Mouse (Mus musculus): ENCODE data around the gene Sap30bp. TPM values are rescaled to one million over a fixed set of nuclear protein-coding genes. Genes with fewer than 3 reads are reported as not detected.

The Sap30bp gene
- total and polyA plus RNA-seq, 3 experiments = 72.2 to 275 (median 167) TPM

DNA sequence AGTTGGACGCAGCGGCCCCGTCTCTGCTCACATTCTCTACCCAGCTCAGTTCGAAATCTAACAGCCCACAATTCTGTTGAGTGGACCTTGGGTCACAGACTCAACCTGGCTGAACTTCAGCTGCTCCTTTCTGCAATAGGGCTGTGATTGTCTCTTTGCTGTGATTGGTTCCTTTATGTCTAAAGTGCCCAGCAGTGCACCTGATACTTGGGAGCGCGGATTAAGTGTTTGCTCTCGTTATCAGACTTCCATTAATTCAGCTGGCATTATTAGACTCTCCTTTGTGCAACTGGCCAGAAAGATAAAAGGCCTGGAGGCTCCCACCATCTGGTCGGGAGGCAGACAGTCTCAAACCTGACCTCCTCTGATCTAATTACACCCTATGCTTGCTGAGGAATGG is 81.7 kb downstream of the Sap30bp start:
- no peaks in the 10 kb centered on the region for H3K9me3 ChIP-seq (replicated peaks; ENCODE audit: low read length)
- H3K4me1 ChIP-seq (ENCODE audit: control insufficient read depth in 1 of 2, insufficient read depth in 2 of 2) = peaks cover 7 to 31% of the 10 kb centered on the region in 2 experiments
- dilution Hi-C loops (cut with MboI; ENCODE audit: extremely low pct_ligation_motif_present, extremely low pct_unique_long_range_greater_than_20kb, low sequenced_read_pairs) = no loop called here
- no peak for TF ChIP-seq MAX (IDR thresholded peaks at IDR 0.05; ENCODE audit: low read length)
- TF ChIP-seq MYC (IDR thresholded peaks at IDR 0.05; ENCODE audit: low read depth, low read length) = no peak
- no peak for TF ChIP-seq CHD2 (IDR thresholded peaks at IDR 0.05; ENCODE audit: low read length)
- TF ChIP-seq NELFE (IDR thresholded peaks at IDR 0.05; ENCODE audit: low read depth, low read length) = no peak
- no peak for TF ChIP-seq BHLHE40 (IDR thresholded peaks at IDR 0.05; ENCODE audit: low read depth, low read length)
- no peak for TF ChIP-seq ZMIZ1 (IDR thresholded peaks at IDR 0.05; ENCODE audit: low read depth, low read length)
- TF ChIP-seq CHD1 (IDR thresholded peaks at IDR 0.05; ENCODE audit: low read depth, low read length) = no peak
- TF ChIP-seq PAX5 (IDR thresholded peaks at IDR 0.05; ENCODE audit: low read length) = no peak
- TF ChIP-seq SMC3 (IDR thresholded peaks at IDR 0.05; ENCODE audit: low read depth, low read length) = no peak
- TF ChIP-seq NRF1 (IDR thresholded peaks at IDR 0.05; ENCODE audit: low read depth, low read length) = no peak
- TF ChIP-seq MEF2A (IDR thresholded peaks at IDR 0.05; ENCODE audit: borderline replicate concordance, low read depth, low read length) = no peak
- in situ Hi-C loops (cut with MboI; ENCODE audit: low pct_ligation_motif_present, low pct_unique_long_range_greater_than_20kb, low sequenced_read_pairs) = loop anchor here (25.0 kb wide), 1 partner anchor 403 kb away; the partner anchor contains the start of genes Gga3, Mif4gd and Mrps7
- no peak for DNase-seq (ENCODE audit: extremely low read depth)
- H3K9ac ChIP-seq (ENCODE audit: insufficient read depth, low read depth) = no peak overlapping the region
- H3K27ac ChIP-seq (ENCODE audit: insufficient read depth, low read depth) = no peak overlapping the region
- H3K4me2 ChIP-seq (ENCODE audit: insufficient read depth, low read depth, poor library complexity, severe bottlenecking) = no peak overlapping the region
- no peaks in the 10 kb centered on the region for H3K27me3 ChIP-seq (replicated peaks)
- H3K79me2 ChIP-seq (replicated peaks; ENCODE audit: control insufficient read depth, extremely low read depth, insufficient read depth, poor library complexity, severe bottlenecking) = peaks cover 6% of the 10 kb centered on the region; the same call in 1 of the 2 replicates
- no peak overlapping the region for H3K4me3 ChIP-seq (replicated peaks in 1 of 3; ENCODE audit: low read depth in 2 of 3, low read length in 2 of 3, poor library complexity in 1 of 3)
- H3K36me3 ChIP-seq (replicated peaks in 1 of 2; ENCODE audit: control insufficient read depth in 1 of 2, insufficient read depth in 1 of 2, low read length in 1 of 2) = peaks cover 6 to 13% of the 10 kb centered on the region in 2 experiments

Other genes with a start within 250 kb of the Sap30bp start
- 63.6 and 67.7 TPM in 2 replicates for gene Grb2, start 224.7 kb upstream of the Sap30bp start, total RNA-seq (2012; rRNA removed)
- 110 and 117 TPM in 2 replicates for gene Grb2, start 224.7 kb upstream of the Sap30bp start, total RNA-seq (2014; rRNA removed)
- 228 and 241 TPM in 2 replicates for gene Grb2, start 224.7 kb upstream of the Sap30bp start, polyA plus RNA-seq (2012; ENCODE audit: insufficient read length, low read depth)
- 19.0 and 27.4 TPM in 2 replicates for gene Tmem94, start 167.8 kb upstream of the Sap30bp start, total RNA-seq (2012; rRNA removed)
- 4.8 and 6.4 TPM in 2 replicates for gene Tmem94, start 167.8 kb upstream of the Sap30bp start, total RNA-seq (2014; rRNA removed)
- 13.5 and 15.0 TPM in 2 replicates for gene Tmem94, start 167.8 kb upstream of the Sap30bp start, polyA plus RNA-seq (2012; ENCODE audit: insufficient read length, low read depth)
- 8.2 and 8.9 TPM in 2 replicates for gene Caskin2, start 119.6 kb upstream of the Sap30bp start, total RNA-seq (2012; rRNA removed)
- 2.7 and 2.9 TPM in 2 replicates for gene Caskin2, start 119.6 kb upstream of the Sap30bp start, total RNA-seq (2014; rRNA removed)
- 6.4 and 6.9 TPM in 2 replicates for gene Caskin2, start 119.6 kb upstream of the Sap30bp start, polyA plus RNA-seq (2012; ENCODE audit: insufficient read length, low read depth)
- 71.1 and 71.2 TPM in 2 replicates for gene Tsen54, start 118.6 kb upstream of the Sap30bp start, total RNA-seq (2012; rRNA removed)
- gene Tsen54, start 118.6 kb upstream of the Sap30bp start, total RNA-seq (2014; rRNA removed) = 44.9 and 45.8 TPM in 2 replicates
- gene Tsen54, start 118.6 kb upstream of the Sap30bp start, polyA plus RNA-seq (2012; ENCODE audit: insufficient read length, low read depth) = 55.0 and 59.4 TPM in 2 replicates
- gene Llgl2, start 109.2 kb upstream of the Sap30bp start, total RNA-seq (2012; rRNA removed) = 12.3 and 14.7 TPM in 2 replicates
- gene Llgl2, start 109.2 kb upstream of the Sap30bp start, total RNA-seq (2014; rRNA removed) = 3.8 and 4.4 TPM in 2 replicates
- 6.8 and 9.2 TPM in 2 replicates for gene Llgl2, start 109.2 kb upstream of the Sap30bp start, polyA plus RNA-seq (2012; ENCODE audit: insufficient read length, low read depth)
- 0.17 and 0.21 TPM in 2 replicates for gene Myo15b, start 74.9 kb upstream of the Sap30bp start, total RNA-seq (2012; rRNA removed)
- not detected in 2 replicates for gene Myo15b, start 74.9 kb upstream of the Sap30bp start, total RNA-seq (2014; rRNA removed)
- gene Myo15b, start 74.9 kb upstream of the Sap30bp start, polyA plus RNA-seq (2012; ENCODE audit: insufficient read length, low read depth) = 0.43 and 0.72 TPM in 2 replicates
- gene Smim5, start 33.3 kb upstream of the Sap30bp start, total RNA-seq (2012; rRNA removed) = 0.42 and 0.46 TPM in 2 replicates
- gene Smim5, start 33.3 kb upstream of the Sap30bp start, total RNA-seq (2014; rRNA removed) = 0.98 and 1.6 TPM in 2 replicates
- 1.4 and 2.3 TPM in 2 replicates for gene Smim5, start 33.3 kb upstream of the Sap30bp start, polyA plus RNA-seq (2012; ENCODE audit: insufficient read length, low read depth)
- 0.21 and 0.29 TPM in 2 replicates for gene Smim6, start 21.3 kb upstream of the Sap30bp start, total RNA-seq (2012; rRNA removed)
- not detected in 2 replicates for gene Smim6, start 21.3 kb upstream of the Sap30bp start, total RNA-seq (2014; rRNA removed)
- 0.56 and 0.59 TPM in 2 replicates for gene Smim6, start 21.3 kb upstream of the Sap30bp start, polyA plus RNA-seq (2012; ENCODE audit: insufficient read length, low read depth)
- 30.9 and 31.0 TPM in 2 replicates for gene Recql5, start 195 bp downstream of the Sap30bp start, total RNA-seq (2012; rRNA removed)
- 21.8 and 22.8 TPM in 2 replicates for gene Recql5, start 195 bp downstream of the Sap30bp start, total RNA-seq (2014; rRNA removed)
- 38.9 and 43.3 TPM in 2 replicates for gene Recql5, start 195 bp downstream of the Sap30bp start, polyA plus RNA-seq (2012; ENCODE audit: insufficient read length, low read depth)
- 3.4 and 6.3 TPM in 2 replicates for gene Itgb4, start 41.4 kb downstream of the Sap30bp start, total RNA-seq (2012; rRNA removed)
- 0.09 and 0.42 TPM in 2 replicates for gene Itgb4, start 41.4 kb downstream of the Sap30bp start, total RNA-seq (2014; rRNA removed)
- gene Itgb4, start 41.4 kb downstream of the Sap30bp start, polyA plus RNA-seq (2012; ENCODE audit: insufficient read length, low read depth) = 0.59 and 0.91 TPM in 2 replicates
- gene Galk1, start 79.4 kb downstream of the Sap30bp start, total RNA-seq (2012; rRNA removed) = 340 and 413 TPM in 2 replicates
- gene Galk1, start 79.4 kb downstream of the Sap30bp start, total RNA-seq (2014; rRNA removed) = 228 and 263 TPM in 2 replicates
- 293 and 300 TPM in 2 replicates for gene Galk1, start 79.4 kb downstream of the Sap30bp start, polyA plus RNA-seq (2012; ENCODE audit: insufficient read length, low read depth)
- gene H3f3b, start 94.7 kb downstream of the Sap30bp start, total RNA-seq (2012; rRNA removed) = 340 and 455 TPM in 2 replicates
- gene H3f3b, start 94.7 kb downstream of the Sap30bp start, total RNA-seq (2014; rRNA removed) = 567 and 573 TPM in 2 replicates
- gene H3f3b, start 94.7 kb downstream of the Sap30bp start, polyA plus RNA-seq (2012; ENCODE audit: insufficient read length, low read depth) = 862 and 889 TPM in 2 replicates
- 22.2 and 24.7 TPM in 2 replicates for gene Unk, start 97.0 kb downstream of the Sap30bp start, total RNA-seq (2012; rRNA removed)
- 18.5 and 20.9 TPM in 2 replicates for gene Unk, start 97.0 kb downstream of the Sap30bp start, total RNA-seq (2014; rRNA removed)
- gene Unk, start 97.0 kb downstream of the Sap30bp start, polyA plus RNA-seq (2012; ENCODE audit: insufficient read length, low read depth) = 30.5 and 35.0 TPM in 2 replicates
- 12.2 and 14.0 TPM in 2 replicates for gene Unc13d, start 144.7 kb downstream of the Sap30bp start, total RNA-seq (2012; rRNA removed)
- 8.9 and 9.6 TPM in 2 replicates for gene Unc13d, start 144.7 kb downstream of the Sap30bp start, total RNA-seq (2014; rRNA removed)
- 15.7 and 16.8 TPM in 2 replicates for gene Unc13d, start 144.7 kb downstream of the Sap30bp start, polyA plus RNA-seq (2012; ENCODE audit: insufficient read length, low read depth)
- 27.1 and 30.7 TPM in 2 replicates for gene Wbp2, start 153.7 kb downstream of the Sap30bp start, total RNA-seq (2012; rRNA removed)
- 14.0 and 15.2 TPM in 2 replicates for gene Wbp2, start 153.7 kb downstream of the Sap30bp start, total RNA-seq (2014; rRNA removed)
- 70.8 and 97.1 TPM in 2 replicates for gene Wbp2, start 153.7 kb downstream of the Sap30bp start, polyA plus RNA-seq (2012; ENCODE audit: insufficient read length, low read depth)
- 0.21 and 0.38 TPM in 2 replicates for gene Trim47, start 193.9 kb downstream of the Sap30bp start, total RNA-seq (2012; rRNA removed)
- gene Trim47, start 193.9 kb downstream of the Sap30bp start, total RNA-seq (2014; rRNA removed) = 0.21 TPM in 1 of 2 replicates, not detected in the other
- gene Trim47, start 193.9 kb downstream of the Sap30bp start, polyA plus RNA-seq (2012; ENCODE audit: insufficient read length, low read depth) = 0.50 TPM in 1 of 2 replicates, not detected in the other
- gene Trim65, start 197.8 kb downstream of the Sap30bp start, total RNA-seq (2012; rRNA removed) = 2.0 and 2.8 TPM in 2 replicates
- 0.66 and 0.81 TPM in 2 replicates for gene Trim65, start 197.8 kb downstream of the Sap30bp start, total RNA-seq (2014; rRNA removed)
- gene Trim65, start 197.8 kb downstream of the Sap30bp start, polyA plus RNA-seq (2012; ENCODE audit: insufficient read length, low read depth) = 1.1 and 1.4 TPM in 2 replicates
- 157 and 159 TPM in 2 replicates for gene Mrpl38, start 205.6 kb downstream of the Sap30bp start, total RNA-seq (2012; rRNA removed)
- 95.6 and 109 TPM in 2 replicates for gene Mrpl38, start 205.6 kb downstream of the Sap30bp start, total RNA-seq (2014; rRNA removed)
- gene Mrpl38, start 205.6 kb downstream of the Sap30bp start, polyA plus RNA-seq (2012; ENCODE audit: insufficient read length, low read depth) = 171 and 188 TPM in 2 replicates
- 44.8 and 45.5 TPM in 2 replicates for gene Fbf1, start 234.9 kb downstream of the Sap30bp start, total RNA-seq (2012; rRNA removed)
- gene Fbf1, start 234.9 kb downstream of the Sap30bp start, total RNA-seq (2014; rRNA removed) = 23.9 and 26.6 TPM in 2 replicates
- gene Fbf1, start 234.9 kb downstream of the Sap30bp start, polyA plus RNA-seq (2012; ENCODE audit: insufficient read length, low read depth) = 39.0 and 40.7 TPM in 2 replicates